Mouse (Mus musculus) inflammation-experienced regulatory T-cells, adult 6 months (primary cell): ENCODE results near the gene Btbd8. TPM values are rescaled to one million over a fixed set of nuclear protein-coding genes. Genes with fewer than 3 reads are reported as not detected.

ENCODE experiments used
- ATAC-seq: one replicate; pipeline ENCODE4 v1.8.0; 2017
- polyA plus RNA-seq, 3 experiments: library from polyadenylated mRNA; unstranded; fragments of 100-300 nt; shearing (Covaris generic); gene quantifications; one replicate each; pipeline ENCODE4 v1.2.1; 2017

Btbd8 gene
- polyA plus RNA-seq: 10 to 100 TPM in 1 of 3 experiments, 1 to 10 TPM in 2; 6.5 to 14.2 (median 7.2) TPM

DNA sequence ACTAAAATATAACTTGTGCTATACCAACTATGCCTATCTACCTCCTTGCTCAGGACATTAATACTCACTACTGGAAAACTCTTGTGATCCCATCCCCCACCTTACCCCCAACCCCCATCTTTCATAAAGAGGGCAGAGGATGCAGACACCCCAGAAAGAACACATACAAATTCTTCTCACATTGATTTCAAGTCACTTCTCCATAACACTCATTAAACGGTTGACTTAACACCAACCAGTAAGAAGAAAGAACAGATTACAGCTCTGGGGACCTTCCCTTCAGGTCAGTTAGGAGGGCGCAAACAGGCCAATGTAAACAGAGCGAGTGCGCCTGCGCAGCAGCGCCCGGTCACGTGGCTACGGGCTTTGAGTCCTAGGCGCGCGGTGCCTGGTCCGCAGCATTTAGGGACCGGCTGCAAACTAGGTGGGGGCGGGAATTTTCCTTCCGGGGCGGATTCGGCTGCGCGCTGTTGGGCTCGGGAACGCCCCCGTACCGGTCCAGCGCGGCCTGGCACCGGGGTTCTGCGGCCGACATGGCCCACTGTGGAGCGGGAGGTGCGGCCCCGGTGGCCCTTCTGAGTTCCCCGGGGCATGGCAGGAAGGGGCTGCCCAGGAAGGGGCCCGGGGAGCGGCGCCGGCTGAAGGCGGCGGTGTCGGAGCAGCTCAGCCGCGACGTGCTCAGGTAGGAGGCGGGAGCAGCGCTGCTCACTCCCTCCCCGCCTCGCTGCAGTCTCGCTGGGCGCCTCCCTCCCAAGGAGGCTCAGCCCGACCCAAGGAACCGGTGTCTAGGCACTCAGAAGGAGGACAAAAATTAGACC, at the start of gene Btbd8:
Gene Btbd8 (plus strand): TSS at position 534 of the 818 bp plus-strand sequence.
- ATAC-seq: peak; percentile 92

DNA sequence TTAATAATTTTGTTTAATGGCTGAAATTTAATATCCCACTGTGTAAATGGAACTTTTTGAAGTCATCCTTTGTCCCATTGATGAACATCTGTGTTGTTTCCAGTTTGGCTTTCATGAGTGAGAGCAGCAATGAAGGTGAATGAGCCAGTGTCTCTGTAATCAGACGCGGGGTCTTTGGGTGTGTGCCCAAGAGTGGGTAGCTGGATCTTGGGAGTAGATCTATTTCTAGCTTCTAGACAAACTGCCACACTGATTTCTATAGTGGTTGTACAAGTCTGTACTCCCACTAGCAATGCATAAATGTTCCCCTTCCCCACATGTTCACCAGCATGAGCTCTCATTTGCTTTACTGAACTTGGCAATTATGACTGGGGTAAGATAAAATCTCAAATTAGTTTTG, 48.4 kb upstream of the Btbd8 start:
- ATAC-seq: no peak

DNA sequence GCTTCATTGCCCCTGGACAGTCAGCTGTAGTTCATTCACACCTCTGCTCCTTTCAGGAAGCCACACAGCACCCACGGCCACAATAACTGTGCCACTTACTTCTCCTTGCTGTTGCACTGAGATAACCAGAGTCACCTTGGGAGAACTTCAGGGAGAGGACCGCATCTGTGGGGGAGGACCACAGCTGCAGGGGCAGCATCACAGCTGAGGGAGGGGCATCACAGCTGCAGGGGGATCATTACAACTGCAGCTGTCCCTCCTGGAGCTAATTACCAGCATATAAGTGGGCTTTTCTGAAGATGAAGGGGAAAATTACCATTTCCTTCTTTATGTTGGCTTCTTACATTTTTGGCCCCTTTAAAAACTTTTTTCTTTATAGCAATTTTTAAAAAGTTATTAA, 43.4 kb upstream of the Btbd8 start:
- no peak for ATAC-seq

DNA sequence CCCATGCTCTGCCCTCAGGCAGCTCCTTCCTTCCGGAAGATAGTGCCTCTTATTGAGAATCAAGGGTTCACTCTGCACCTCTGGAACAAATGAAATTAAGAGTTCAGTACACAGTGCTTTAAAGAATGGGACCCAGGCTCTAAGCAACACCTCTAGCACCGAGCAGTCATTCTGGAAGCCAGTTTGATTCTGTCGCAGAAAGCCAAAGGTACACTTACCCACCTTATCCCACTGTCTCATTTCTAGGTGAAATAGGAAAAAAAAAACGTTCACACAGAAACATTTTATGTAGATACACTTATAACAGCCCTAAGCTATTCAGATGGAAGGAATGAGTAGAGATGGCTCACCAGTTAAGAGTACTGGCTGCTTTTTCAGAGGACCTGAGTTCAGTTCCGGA, 35.4 kb upstream of the Btbd8 start, which contains the start of gene Ephx4:
Gene Ephx4 (plus strand): TSS at position 301 of the 400 bp plus-strand sequence.
- peak; percentile 22 for ATAC-seq

DNA sequence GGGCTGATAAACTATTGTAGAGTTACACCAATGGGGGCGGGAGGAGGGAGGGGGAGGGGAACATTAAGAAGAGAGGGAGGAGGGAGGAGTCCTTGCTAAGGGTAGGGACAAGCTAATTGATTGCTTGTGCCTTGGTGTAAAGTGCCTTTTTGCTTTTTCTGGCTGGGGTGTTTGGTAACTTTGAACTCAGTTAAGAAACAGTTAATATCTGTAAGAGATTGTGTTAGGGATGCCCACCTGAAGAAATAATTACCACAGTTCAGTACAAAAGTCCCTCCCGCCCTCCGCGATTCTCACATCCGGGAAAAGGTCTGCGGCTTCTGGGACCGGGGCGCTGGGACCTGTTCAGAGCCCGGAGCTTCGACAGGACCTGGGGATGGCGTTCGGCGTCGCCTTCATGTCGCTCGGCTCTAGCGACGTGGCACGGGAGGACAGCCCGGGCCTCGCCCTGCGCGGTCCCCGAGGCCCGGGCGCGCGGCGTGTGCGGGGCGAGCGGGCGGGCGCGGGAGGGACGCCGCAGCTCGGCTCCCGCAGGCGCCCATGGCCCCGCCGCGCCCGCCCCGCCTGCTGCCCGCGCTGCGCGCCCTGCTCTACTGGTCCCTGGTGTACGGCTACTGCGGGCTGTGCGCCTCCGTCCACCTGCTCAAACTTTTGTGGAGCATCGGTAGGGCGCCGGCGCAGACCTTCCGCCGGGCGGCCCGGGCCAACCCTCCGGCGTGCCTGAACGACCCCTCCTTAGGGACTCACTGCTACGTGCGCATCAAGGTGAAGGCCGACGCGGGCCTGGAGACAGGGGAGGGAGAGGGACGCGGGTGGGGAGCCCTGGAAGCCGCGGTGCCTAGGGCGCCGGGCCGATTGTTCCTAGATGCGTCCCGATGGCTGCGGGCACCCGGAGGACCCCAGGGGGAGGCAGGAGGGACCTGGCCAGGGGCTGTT, 34.5 kb upstream of the Btbd8 start:
- ATAC-seq: peak; percentile 53

DNA sequence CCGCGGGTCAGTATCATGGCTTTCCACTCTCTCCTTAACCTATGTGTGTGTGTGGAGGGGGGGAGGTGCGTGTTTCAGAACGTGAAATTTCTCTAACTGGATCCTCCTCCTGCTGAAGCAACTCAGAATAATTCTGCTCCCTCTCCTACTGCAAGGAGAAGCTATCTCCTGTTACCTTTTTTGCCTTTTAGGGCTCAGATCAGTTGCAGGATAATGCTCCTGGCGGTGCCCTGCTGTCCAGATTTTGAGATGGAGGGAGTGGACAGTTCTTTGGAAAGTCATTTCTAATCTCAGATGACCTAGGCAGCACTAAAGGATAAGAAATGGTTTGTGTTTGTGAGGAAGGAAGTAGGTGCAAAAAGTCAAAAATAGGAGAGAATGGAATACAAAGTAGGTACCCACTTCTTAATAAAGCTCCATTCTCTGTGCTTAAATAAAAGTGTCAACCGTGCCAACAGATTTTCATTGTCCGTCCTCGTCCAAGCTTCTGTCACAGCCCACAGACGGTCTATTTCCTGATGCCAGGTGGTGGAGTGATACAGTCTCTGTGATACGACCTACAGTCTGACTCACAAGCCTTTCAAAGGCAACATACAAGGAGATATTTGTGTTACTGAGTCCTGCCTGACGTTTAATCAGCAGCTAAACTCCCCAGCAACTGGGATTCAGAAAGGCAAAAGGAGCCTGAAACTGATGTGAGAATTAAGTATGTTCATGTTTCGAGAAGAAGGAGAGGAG, 33.7 kb upstream of the Btbd8 start:
- no peak for ATAC-seq

DNA sequence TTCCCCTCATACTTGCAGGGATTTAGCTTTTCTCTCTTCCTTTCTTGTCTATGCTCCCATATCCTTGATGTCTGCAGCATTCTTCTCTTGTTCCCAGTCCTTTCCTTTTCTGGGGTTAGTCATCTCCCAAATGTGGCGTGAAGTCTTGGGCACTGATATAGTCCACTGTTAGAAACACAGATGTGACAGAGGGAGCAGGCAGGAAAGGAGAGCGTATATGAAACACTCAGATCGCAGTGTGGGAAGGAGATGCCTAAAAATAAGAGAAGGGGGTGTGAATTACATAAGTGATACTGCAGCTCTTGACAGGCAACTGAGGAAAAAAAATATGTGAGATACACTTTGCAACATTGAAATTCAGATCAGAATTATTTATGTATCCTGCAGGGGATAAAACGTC, 32.4 kb upstream of the Btbd8 start:
- no peak for ATAC-seq

DNA sequence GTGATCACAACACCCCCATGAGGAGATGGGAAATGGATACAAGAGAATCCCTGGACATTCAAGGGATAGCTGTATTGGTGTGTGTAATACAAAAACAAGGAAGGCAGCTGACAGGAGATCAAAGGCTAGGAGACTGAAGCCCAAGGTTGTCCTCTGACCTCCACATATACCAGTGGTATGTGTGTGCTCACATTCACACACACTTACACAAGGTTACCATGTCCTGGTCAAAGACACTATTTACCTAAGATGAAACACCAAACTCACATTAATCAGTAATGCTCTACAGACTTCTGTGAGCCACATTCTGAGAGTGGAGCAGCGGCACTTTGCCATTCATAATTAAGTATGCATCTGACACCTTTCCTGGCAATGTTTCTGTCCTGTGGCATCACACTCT, 27.5 kb upstream of the Btbd8 start:
- no peak for ATAC-seq

DNA sequence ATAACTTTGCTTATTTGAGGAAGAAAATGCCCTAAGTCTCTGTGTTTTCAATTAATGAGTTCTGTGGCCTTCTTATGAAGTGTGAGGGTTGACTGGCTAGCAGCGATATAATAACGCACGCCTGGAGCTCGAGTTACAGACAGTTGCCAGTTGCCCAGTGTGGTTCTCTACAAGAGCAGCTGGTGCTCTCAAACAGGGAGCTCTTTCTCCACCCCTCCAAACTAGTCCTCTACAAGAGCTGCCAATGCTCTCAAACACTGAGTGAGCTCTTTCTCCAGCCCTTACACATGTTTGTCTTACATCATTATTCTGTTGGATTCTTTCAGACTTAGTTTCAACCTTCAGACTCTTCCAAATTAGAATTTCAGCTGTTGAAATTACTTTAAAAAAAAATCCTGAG, 26.5 kb upstream of the Btbd8 start:
- no peak for ATAC-seq

DNA sequence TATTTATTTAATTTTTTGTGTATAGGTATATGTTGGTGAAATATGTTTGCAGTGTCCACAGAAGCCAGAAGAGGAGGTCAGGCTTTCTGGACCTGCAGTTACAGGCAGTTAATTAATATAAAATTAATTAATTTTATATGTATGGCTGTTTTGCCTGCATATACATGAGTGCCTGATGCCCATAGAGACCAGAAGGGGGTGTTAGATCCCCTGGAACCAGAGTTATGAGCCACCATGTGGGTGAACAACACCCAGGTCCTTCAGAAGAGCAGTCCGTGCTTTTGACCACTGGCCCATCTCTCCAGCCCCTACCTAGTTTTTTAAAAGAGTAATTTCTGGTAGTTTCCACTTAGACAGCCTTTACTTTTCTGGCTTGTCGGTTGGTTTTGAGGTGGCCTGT, 25.5 kb upstream of the Btbd8 start:
- ATAC-seq: no peak

DNA sequence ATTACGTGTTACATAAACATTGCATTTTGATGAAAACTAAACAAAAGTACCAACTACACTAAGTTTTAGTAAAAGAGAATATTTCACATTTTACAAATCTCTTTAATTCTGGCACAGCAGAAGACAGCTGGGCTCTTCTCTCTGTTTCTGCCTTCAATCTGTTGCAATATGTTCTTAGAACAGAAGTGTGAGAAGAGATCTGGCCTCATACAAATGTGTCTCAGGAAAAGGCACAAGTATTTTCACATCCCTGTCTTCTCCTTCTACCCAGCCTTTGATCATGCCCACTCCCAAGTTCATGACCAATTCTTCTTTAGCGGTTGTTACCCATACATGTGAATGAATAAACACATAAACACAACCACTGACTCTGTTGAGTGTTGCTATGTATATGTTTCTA, 22.7 kb upstream of the Btbd8 start:
- no peak for ATAC-seq

DNA sequence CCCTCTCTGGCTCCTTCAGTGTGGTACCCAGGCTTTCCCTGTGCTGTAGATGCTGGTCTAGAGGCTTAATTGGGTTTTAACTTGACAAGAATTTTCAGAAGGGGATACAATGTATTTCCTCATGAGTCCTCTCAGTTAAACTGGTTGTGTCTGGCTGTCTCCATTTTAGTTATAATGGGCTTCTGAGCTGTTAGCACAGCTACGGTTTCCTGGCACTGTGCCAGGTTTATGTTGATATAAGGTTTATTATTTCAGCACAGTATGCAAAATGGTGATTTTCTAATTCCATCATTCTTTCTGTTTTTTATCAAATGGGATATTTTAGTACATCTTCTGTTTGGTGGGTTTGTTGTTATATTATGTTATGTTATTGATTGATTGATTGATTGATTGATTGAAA, 16.1 kb upstream of the Btbd8 start:
- no peak for ATAC-seq

DNA sequence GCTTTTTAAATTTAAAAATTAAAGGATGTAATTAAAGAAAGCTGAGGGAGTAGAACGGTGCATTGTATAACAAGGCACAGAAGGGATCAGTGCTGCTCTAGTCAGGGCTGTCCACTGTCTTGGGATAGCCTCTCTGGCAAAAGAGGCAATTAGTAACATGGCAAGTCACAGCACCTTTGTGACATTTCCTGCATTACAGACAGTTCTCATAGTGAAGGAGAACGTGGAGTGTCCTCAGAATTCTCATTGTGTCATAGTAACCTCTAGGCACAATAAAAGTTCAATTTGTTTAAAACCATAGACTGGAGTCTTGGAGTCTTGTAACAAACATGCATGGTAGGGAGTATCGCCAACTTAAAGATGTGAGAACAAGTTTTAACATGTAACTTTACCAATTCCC, 6.5 kb upstream of the Btbd8 start, which contains the start of gene Lpcat2b:
Gene Lpcat2b (plus strand): TSS at position 301 of the 400 bp plus-strand sequence.
- ATAC-seq: no peak

DNA sequence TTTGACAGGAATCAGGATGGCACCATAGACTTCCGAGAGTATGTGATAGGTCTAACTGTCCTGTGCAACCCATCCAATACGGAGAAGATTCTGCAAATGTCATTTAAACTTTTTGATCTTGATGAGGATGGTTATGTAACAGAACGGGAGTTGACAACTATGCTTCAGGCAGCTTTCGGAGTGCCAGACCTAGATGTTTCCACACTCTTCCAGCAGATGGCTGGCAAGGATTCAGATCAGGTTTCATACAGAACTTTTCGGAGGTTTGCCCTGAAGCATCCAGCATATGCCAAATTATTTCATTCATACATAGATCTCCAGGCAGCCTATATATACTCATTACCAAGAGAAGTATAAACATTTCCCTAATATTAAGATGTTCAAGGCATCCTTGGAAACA, 3.8 kb upstream of the Btbd8 start:
- ATAC-seq: no peak

DNA sequence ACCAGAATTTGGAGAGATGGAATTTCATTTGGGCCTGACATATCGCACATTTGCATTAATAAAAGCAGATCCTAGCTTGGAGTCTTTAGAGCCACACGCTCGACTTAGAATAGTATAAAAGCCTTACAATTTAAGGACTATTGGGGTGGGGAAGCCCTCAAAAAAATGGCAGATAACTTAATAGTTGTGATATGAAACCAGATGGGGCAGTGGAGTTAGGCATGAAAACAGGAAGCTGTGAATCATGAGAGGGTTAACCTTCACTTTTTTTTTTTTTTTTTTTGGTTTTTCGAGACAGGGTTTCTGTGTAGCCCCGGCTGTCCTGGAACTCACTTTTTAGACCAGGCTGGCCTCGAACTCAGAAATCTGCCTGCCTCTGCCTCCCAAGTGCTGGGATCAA, 1.6 kb upstream of the Btbd8 start:
- ATAC-seq: no peak

DNA sequence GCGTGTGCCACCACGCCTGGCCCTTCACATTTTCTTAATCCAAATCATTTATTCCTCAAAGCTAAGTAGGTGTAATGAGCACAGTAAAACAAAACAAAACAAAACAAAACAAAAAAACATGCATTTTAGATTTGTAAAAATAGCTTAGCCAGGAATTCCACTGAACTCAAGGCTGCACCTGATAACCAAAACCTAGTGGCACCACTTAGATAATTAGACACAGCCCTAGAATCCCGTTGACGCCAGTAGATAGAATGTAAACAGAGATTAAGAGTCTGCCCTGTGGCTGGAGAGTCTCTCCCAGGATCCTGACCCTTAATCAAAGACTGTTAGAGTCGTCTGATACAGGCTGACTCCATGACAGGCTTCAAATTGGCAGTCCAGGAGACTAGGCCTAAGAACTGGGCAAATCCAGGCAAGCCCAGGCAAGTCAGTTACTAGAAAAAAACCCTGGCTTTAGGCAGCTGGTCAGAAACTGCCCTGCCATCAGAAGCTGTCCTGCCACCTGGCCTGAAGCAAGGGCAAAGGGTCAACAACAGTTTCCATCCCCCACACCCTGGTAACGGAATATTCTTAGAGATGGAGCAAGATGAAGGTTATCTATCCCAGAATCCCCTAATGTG, 1.1 kb upstream of the Btbd8 start:
- no peak for ATAC-seq

DNA sequence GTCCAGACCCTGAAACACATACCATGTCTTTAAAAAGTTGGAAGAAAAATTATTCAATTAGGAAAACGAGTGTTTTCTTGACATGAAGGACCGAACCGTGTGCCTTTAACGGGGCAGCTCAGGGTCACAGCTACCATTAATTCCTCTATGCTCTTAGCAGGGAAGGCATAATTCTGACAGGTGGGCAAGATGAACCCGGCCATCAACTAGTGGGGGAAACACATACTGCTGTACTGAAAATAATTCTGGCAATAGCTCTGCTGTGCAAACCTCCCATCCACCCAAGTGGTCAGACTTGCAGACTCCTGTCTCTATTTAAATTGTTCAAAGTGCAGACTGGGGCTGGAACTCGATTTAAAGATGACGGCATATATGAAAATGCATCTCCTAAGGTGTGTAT, 556 bp downstream of the Btbd8 start:
- no peak for ATAC-seq

DNA sequence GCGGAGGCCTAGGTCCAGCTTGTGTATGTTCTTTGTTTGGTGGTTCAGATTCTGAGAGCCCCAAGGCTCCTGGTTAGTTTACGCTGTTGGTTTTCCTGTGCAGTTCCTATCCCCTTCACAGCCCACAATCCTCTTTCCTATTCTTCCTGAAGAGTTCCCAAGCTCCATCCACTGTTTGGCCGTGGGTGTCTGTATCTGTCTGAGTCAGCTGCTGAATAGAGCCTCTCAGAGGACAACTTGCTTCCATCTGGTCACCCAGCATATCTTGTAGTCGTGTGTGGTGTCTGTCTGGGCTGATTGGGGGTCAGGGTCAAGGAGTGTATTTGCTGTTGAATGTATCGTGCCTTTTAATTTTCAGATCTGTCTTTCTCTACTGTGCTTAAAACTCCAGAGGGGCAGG, 4.1 kb downstream of the Btbd8 start:
- ATAC-seq: no peak

DNA sequence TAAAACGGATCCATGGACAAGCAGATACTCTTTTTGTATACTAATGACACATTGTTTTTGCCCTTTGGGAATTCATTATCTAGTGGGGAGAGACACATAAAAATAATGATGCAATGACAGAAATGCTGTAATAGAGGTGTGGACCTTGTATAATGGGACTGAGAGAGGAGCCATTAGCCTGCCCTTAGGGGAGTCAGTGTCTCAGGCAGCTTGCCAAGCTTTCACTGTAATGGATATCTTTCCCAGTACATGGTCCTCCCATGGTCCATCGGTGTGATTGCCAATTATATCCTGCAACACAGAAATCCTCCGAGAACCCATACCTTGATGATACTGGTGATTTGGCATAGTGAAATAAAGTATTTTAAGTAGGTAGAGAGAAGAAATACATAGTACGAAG, 6.5 kb downstream of the Btbd8 start:
- no peak for ATAC-seq

DNA sequence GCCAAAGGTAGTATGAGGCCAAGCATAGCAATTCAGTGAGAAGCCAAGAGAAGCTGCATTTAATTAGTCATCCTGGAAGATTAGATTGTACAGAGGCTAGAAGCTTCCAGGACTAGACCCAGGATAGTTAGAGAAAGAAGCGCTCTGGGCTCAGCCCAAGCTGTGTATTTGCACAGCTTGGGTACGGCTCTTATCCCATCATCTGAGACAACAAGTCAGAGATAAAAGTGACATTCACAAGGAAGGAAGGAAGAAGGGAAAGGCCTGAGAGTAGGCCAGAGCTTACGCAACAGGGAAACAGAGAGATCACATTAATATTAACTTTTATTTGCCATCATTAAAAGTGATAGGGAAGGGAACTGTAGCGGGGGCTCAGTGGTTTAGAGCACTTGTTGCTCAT, 10.2 kb downstream of the Btbd8 start:
- ATAC-seq: no peak

DNA sequence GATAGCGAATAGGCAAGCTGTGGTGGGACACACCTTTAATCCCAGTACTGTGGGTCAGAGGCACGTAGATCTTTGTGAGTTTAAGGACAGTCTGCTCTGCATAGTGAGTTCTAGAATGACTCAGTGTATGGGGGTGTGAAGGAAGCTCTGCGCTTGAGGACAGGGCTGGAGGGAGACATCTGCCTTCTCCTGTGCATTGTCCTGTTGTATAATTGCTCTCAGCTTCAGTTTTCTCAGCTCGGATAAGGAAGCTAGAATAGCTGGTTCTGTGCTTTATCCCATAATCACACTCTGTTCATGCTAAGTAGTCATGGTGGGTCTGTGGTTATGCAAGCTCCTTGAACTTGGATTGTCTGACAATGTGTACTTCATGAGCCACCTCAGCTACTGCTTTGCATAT, 11.0 kb downstream of the Btbd8 start:
- ATAC-seq: no peak

DNA sequence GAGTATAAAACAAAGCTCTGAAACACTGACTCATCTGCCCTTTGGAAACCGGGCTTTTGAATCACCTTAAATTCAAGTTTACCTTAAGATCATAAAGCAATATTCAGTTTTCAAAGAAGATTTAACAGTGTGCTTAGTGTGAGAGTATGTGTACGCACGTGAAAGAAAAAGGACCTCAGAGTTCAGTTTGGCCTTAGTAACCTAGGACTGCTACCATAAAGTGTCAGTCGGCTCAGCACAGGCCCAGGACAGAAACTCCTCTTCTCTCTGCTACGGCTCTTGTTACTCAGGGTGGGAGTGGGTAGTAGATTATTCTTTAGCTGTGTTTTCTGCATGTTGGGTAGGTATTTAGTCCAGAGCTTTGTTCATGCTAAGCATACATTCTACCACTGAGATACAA, 11.8 kb downstream of the Btbd8 start:
- ATAC-seq: no peak
